Mouse (Mus musculus): ENCODE measurements around the gene Rad52.
A peak's percentile ranks its signal among the peaks of the same experiment; 100 is the strongest.

The Rad52 gene

DNA sequence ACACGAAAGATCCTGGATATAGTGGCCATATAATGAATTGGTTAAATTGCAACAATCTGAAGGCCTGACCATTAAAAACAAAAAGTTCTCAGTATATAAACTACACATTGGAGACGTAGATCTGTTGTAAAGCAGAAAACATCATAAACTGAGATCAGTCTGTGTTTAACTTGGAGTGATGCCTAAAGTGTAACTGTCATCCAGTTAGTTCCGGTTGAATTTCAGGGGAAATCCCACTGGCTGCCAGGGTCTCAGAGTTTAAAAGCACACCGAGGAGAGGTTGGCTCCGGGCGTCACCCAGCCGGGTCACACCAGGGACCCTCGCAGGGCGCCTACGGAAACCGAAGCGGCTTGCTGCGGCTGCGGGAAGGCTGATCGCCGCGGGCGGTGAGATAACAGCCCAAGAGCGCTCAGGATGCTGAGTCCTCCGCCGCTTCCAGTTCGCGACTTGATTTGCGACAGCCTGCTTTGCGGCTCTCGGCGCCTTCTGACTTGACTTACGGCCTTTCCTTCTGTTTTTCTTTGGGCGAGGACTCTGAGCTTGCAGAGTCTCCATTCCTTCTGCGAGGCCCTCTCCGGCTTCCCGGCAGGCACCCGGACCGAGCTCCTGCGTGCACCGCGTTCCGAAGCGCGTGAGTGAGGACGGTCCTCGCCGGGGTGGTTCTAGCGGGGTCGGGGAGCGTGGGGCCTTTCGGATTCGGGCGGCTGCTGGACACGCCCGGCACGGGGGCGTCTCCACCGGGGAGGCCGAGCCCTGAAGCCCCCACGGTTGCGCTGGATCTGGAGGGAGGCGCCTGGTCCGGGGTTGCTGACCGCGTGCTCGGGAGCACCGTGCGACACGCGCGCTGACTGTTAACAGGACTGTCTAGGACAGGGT lies at the start of gene Rad52:
Gene Rad52, plus strand, starts transcription at position 495 of the 877 bp plus-strand sequence.
- peak; percentile 94 for DNase-seq

DNA sequence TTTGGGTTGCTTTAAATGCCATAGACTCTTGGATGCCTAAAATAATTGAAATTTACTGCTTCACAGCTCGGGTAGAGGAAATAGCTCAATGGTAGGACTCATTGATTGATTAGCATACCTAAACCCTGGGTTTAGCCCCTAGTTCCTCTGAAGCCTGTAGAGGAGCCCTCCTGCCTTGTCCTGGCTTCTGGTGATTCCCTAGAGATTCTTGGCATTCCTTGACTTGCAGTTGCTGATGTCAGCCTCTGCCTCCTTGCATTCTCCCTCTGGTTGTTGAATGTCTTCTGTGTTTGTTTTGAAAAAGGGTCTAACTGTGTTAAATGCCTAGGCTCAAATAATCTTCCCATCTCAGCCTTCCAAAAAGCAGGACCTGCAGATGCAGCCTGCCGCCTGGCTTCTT lies 48.3 kb upstream of the Rad52 start:
- peak; percentile 13 for DNase-seq

DNA sequence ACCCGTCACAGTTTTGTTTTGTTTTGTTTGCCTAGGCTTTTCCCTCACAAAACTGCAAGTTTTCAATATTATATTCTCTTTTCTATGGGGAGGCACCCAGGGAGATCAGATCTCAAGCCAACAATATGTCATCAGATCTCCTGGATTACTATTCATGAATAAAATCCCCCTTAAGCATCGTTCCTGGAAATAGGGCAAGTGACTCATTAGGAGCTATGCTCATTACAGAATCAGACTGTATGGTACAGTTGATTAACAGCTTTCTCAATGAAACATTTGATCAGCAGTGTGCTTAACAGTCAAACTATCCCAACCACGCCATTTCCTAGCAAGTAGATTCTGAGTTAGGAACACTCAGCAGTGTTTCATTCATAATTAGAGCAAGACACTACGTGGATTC lies 47.0 kb upstream of the Rad52 start:
- no peak for DNase-seq

DNA sequence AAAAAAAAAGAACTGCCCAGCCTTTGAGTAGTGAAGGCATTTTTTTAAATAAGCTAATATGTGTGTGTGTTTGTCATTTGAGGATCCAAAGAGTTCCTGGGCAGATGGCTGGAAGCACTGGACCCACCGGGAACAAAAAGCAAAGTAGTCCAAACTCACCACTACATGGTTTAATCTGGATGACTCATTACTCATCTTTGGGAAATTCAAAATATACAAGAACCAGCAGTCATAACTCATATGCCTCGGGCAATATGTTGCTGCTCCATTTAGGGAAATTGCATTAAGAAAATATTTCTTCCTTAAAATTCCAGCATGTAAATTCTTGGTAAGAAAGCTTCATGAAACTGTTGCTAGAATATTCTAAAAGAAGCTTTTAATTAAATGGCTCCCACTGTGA lies 42.3 kb upstream of the Rad52 start:
- DNase-seq = no peak

DNA sequence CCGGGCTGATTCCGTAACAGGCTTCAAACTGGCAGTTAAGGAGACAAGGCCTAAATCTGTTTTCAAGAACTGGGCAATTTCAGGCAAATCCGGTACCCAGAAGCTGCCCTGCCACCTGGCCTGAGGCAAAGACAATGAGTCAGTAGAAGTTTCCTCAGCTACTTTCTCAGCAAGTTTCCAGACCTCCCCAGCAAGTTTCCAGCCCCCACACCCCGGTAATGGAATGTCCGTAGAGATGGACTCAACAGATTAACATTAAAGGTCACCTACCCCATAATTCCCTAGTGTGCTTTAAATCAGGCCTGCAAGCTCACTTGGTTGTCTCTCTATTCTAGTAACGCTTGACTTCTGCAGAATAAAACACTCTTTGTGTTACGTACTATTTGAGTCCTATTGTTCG lies 41.0 kb upstream of the Rad52 start:
- DNase-seq = peak; percentile 13

DNA sequence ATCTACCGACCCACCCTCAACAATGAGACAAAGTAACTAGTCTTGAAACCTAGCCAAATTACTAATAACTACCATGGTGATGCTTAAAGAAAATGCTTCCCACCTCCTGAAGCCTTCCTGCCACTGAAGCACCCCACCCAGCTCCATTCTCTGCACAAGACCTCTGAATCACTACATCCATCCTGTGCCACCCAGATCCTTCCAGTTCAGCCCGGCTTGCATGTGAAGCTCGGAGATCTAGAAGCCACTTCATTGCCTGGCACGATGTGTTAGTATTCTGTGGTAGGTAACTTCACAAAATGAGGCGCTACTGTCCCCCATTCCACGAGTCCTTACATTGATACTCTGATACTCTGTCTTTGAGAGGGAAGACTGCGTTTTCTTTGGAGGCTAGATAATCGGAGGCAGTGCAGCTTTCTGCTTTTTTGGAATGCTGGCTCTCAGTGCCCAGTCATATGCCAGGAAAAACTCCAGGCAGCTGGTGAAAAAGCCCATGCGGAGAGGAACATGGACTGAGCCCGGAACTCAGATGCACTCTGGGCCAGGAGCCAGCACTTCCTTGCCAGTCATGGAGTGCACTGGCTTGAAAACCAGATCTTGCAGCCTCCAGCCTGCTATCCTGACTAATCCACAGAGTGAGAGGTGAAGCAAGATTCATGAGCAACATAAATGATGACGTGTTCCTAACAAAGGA lies 38.0 kb upstream of the Rad52 start:
- DNase-seq = no peak

DNA sequence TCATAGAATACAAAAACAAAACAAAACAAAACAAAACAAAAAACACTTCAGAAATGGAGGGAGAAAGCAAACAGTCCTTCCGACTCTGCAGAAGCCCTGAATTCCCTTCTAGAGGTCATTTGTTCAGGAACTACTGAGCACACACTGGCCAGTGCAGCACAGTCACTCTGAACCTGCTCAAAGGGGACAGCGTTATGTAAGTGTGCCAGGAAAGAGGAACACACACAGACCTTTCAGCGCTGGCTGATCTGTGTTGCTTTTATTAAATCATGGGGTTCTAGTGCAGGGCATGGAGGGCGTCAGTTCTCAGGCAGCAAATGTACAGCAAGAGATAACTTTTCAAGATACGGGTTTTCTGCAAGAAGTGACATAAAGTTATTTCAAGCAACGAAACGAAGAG lies 19.3 kb upstream of the Rad52 start:
- no peak for DNase-seq

DNA sequence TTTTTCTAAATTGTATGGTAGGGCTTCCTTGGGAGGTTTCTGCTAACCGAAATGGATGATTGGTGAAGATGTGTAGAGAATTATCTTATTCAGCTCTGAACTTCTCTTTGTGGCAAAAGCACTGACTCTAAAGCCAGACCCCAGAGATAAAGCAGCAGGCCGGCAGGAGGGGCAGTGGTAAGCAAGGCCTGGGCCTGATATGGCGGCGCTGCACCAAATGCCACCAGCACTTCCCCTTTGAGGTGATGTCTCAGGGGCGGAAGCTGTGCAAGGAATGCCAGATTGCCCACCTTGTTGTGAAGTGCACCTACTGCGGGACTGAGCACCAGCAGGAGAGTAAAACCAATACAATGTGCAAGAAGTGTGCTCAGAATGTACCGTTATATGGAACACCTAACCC lies 9.8 kb upstream of the Rad52 start:
- DNase-seq = no peak

DNA sequence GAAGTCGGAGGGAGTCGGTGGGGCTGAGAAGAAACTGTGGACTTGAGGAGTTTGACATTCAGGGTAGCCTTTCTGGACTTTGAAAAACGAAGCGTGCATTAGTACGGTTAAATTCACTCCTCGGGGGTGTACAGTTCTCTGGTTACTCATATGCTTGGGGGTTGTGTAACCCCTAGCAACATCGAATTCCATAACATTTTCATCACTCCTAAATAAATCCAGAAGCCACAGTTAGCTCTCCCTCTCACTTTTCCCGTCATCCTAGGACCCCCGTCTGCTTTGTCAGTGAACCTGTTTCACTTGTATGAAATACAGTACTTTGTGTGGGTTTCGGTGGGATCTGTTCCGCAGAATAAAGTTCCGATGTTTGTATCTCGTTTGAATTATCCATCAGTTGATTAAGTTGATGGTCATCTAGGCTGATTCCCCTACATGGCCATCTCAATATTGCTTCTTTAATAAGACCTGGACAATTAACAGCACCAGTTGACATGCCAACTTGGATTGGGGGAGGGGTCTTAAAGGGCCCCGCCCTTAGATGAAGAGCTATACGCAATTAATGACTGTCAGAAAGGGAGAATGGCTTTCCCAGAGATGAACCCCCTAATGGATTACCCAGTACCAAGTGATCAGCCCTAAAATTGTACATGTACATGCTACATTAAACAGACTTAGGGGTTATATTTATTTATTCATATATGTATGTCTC lies 737 bp downstream of the Rad52 start:
- peak; percentile 24 for DNase-seq

DNA sequence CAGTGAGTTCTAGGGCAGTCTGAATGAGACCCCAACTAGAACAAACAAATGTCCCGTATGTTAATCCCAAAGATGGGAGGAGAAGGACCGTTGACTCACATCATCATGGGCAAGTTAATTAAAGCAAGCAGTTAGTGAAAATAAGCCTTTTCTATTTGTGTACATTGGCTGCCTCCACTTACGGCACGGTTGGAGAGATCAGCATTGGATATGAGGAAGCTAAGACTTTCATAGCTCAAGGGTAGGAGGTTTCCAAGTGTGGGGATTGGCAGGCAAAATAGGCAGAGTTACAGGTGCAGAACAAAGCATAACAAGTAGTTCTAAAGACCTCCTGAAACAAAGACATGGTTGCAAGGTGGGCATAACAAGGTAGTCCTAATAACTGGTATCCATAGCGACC lies 3.0 kb downstream of the Rad52 start:
- no peak for DNase-seq

DNA sequence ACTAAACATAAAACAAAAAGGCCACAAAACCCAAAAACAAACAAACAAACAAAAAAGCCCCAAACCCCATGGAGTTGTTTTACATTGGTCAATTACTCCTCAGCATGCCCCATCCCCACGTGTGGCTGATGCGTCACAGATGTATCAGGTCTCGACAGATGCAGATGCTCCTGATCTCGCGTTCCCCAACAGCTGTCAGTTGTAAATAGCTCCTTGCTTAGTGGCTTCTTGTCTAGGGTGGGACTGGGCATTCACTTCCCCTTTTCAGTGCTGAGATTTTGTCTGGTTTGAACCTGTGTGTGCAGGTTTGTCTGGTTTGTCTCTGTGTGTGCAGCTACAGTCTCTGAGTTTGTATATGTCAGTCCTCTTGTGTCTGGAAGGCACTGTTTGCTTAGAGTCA lies 9.5 kb downstream of the Rad52 start:
- no peak for DNase-seq

DNA sequence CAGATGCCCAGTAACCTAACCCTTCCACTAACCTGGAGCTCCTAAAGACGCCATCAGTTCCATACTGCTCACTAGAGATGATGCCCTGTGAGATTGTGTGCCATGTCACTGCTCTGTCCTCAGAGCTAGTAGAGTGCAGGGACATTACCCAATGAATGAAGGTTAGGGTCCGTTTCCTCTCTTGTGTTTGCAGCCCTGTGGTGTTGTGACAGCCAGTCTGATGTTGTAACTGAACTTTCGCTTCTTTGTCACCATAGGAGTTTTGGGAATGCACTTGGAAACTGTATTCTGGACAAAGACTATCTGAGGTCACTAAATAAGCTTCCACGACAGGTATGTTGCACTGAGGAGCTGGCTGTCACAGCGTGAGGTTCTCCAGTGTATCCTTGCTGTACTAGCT lies 13.2 kb downstream of the Rad52 start:
- no peak for DNase-seq

DNA sequence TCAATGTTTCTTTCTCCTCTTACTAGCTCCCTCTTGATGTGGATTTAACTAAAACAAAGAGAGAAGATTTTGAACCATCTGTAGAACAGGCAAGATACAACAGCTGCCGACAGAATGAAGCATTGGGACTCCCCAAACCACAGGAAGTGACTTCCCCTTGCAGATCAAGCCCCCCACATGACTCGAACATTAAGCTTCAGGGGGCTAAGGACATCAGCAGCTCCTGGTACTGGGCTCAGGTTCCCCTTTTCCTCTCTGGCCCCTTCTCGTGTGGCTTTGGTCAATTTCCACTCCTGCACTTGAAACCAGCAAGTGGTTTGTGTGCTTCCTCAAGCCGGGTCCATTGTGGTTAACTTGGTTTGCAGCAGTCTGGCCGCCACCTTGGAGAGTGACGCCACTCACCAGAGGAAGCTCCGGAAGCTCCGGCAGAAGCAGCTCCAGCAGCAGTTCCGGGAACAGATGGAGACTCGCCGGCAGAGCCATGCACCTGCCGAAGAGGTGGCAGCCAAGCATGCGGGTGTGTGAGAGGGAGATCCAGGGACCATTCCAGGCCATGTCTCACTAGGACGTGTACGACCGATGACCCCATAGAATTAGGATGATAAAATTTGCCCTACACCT lies 16.2 kb downstream of the Rad52 start:
- no peak for DNase-seq

DNA sequence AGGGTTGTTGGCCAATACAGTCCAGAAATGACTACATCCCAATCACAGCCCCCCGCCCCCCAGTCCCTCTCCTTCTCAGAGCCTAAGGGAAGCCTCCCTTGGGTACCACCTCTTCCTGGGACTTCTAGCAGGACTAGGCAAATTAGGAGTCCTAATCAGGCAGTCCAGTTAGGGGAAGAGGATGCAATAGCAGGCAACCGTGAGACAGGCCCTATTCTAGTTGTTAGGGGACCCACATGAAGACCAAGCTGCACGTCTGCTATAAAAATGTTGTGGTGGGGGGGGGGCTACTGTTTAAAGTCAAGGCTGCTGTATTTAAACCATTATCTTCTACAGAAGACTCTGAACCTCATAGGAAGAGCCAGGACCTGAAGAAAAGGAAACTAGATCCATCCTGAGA lies 19.6 kb downstream of the Rad52 start:
- no peak for DNase-seq

DNA sequence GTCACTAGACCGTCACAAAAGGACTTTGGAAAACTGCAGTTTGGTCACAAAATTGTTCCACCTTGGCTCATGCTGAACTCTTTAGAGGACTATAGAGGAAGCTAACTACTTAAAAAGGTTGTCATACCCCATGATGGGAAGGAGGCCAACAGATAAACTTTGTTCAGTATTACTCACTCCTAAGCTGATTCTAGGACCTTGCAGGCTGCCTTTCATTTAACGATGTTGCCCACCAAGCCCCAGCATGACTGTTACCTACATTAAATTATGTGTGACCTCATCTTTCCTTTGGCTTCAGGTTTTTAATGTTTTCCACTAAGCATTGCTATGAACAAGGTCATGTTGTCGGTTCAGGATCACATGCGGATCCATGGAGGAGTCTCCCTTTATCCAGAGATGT lies 20.0 kb downstream of the Rad52 start:
- DNase-seq = no peak

DNA sequence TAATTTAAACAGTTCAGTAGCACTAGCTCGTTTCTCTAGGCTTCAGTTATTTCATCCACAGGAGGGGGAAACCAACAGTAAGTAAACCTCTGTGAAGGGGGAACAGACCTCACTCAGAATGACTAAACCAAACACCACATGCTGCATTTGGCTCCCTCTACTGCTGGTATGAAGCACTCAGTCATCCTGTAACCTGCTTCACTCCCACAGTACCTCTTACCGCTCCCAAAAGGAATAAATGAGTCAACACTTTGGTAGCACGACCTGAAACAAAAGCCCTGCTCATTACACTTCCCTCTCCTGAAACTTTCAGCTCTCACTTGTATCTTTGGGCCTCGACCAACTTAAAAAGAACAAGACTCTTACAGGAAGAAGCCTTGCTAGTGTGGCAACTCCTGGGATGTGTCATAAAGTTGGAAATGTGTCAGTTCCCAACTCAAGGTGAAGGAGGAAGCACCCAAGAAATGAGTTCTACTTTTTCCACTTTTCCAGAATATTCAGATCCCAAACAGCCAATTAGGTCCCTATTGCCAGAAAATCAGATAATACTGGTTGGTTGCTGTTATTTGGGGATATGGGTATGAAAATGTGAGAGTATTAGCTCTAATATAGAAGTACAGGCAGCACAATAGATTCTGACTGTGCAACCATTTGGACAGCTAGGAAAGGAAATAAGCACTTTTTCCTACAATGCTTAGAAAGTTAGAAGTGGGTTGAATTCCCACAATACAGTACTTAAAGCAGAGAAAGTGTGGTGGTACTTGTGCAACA lies 21.9 kb downstream of the Rad52 start:
- peak; percentile 37 for DNase-seq

Data from embryo, embryonic 11 days (tissue).